Mouse (Mus musculus) CH12.LX (cell line): ENCODE data around the gene Ebi3. TPM values are rescaled to one million over a fixed set of nuclear protein-coding genes. Genes with fewer than 3 reads are reported as not detected.

Experiments
- DNase-seq: peaks from one replicate; pipeline ENCODE4 v3.0.0-alpha.2; 2013; ENCODE audit errors: extremely low read depth
- H3K27ac ChIP-seq: 2 replicates; pipeline ENCODE4 v1.5.1; 2012; ENCODE audit warnings: low read depth, mild to moderate bottlenecking, control low read depth, moderate library complexity; ENCODE audit not compliant: insufficient read depth
- H3K27me3 ChIP-seq: replicated peaks from 2 replicates; pipeline ENCODE3; 2012; ENCODE audit warnings: inconsistent platforms
- H3K36me3 ChIP-seq, 2 experiments: replicated peaks in 1 of 2; 2 replicates each; pipeline versions ENCODE3 to v1.6.1; 2012; ENCODE audit warnings: inconsistent platforms in 1 of 2, low read length in 1 of 2, mild to moderate bottlenecking in 1 of 2, mixed read lengths in 1 of 2, moderate library complexity in 1 of 2; ENCODE audit not compliant: control insufficient read depth in 1 of 2, insufficient read depth in 1 of 2
- H3K4me1 ChIP-seq, 2 experiments: 2 replicates each; pipeline ENCODE4 v1.6.1; 2012; ENCODE audit warnings: inconsistent platforms in 1 of 2, moderate library complexity in 1 of 2; ENCODE audit not compliant: insufficient read depth in 2 of 2, control insufficient read depth in 1 of 2
- H3K4me2 ChIP-seq: 2 replicates; pipeline ENCODE4 v1.6.1; 2012; ENCODE audit warnings: low read depth, mild to moderate bottlenecking, control low read depth; ENCODE audit not compliant: poor library complexity, insufficient read depth, severe bottlenecking
- H3K4me3 ChIP-seq, 3 experiments: fragments of 150-350 bp in 1 of 3; sonication (generic) in 1 of 3; replicated peaks in 1 of 3; 2 replicates each; pipeline versions ENCODE3 to v1.5.1; 2011 to 2012; ENCODE audit warnings: low read depth in 2 of 3, low read length in 2 of 3, mild to moderate bottlenecking in 2 of 3, moderate library complexity in 2 of 3, control low read depth in 1 of 3, improper control_type of control experiment in 1 of 3, inconsistent platforms in 1 of 3, mixed read lengths in 1 of 3; ENCODE audit not compliant: poor library complexity in 1 of 3
- H3K79me2 ChIP-seq: replicated peaks from 2 replicates; pipeline ENCODE4 v1.6.1; 2012; ENCODE audit warnings: mild to moderate bottlenecking, moderate library complexity; ENCODE audit not compliant: control insufficient read depth, poor library complexity, insufficient read depth, severe bottlenecking; ENCODE audit errors: extremely low read depth
- H3K9ac ChIP-seq: 2 replicates; pipeline ENCODE4 v1.6.1; 2012; ENCODE audit warnings: low read depth, mild to moderate bottlenecking, control low read depth, moderate library complexity; ENCODE audit not compliant: insufficient read depth
- H3K9me3 ChIP-seq: replicated peaks from 2 replicates; pipeline ENCODE3; 2012; ENCODE audit warnings: low read length, inconsistent platforms, mixed read lengths
- BHLHE40 ChIP-seq: IDR thresholded peaks from 2 replicates; pipeline ENCODE4 v1.6.1; 2011; ENCODE audit warnings: mild to moderate bottlenecking, low read depth, low read length, improper control_type of control experiment
- CHD1 ChIP-seq: IDR thresholded peaks from 2 replicates; pipeline ENCODE4 v1.6.1; 2012; ENCODE audit warnings: low read depth, low read length, improper control_type of control experiment, inconsistent platforms
- CHD2 ChIP-seq: IDR thresholded peaks from 2 replicates; pipeline ENCODE4 v1.6.1; 2011; ENCODE audit warnings: low read length, improper control_type of control experiment
- CTCF ChIP-seq, 2 experiments: IDR thresholded peaks in 1 of 2; conservative IDR thresholded peaks in 1 of 2; 2 replicates each; pipeline ENCODE4 v1.5.1; 2011 to 2012; ENCODE audit warnings: low read depth in 2 of 2, low read length in 2 of 2, improper control_type of control experiment in 1 of 2, inconsistent platforms in 1 of 2, mild to moderate bottlenecking in 1 of 2, moderate library complexity in 1 of 2
- E2F4 ChIP-seq: IDR thresholded peaks from 2 replicates; pipeline ENCODE4 v1.6.1; 2011; ENCODE audit warnings: low read depth, low read length, improper control_type of control experiment; ENCODE audit not compliant: insufficient replicate concordance
- ETS1 ChIP-seq: conservative IDR thresholded peaks from 2 replicates; pipeline ENCODE4 v1.6.1; 2012; ENCODE audit warnings: low read depth, mild to moderate bottlenecking, inconsistent platforms, low read length, improper control_type of control experiment, moderate library complexity
- GABPA ChIP-seq: IDR thresholded peaks from 2 replicates; pipeline ENCODE4 v1.6.1; 2012; ENCODE audit warnings: low read depth, low read length, improper control_type of control experiment, inconsistent platforms; ENCODE audit not compliant: insufficient replicate concordance
- HCFC1 ChIP-seq: IDR thresholded peaks from 2 replicates; pipeline ENCODE4 v1.6.1; 2012; ENCODE audit warnings: low read depth, mild to moderate bottlenecking, inconsistent platforms, low read length, improper control_type of control experiment
- IRF4 ChIP-seq: IDR thresholded peaks from 2 replicates; pipeline ENCODE4 v1.6.1; 2014; ENCODE audit warnings: low read depth, mild to moderate bottlenecking, inconsistent platforms, low read length, improper control_type of control experiment
- JUND ChIP-seq: conservative IDR thresholded peaks from 2 replicates; pipeline ENCODE4 v1.6.1; 2011; ENCODE audit warnings: low read depth, low read length, improper control_type of control experiment
- KAT2A ChIP-seq: IDR thresholded peaks from 2 replicates; pipeline ENCODE4 v1.6.1; 2012; ENCODE audit warnings: low read length, improper control_type of control experiment, inconsistent platforms; ENCODE audit not compliant: insufficient replicate concordance
- MAFK ChIP-seq: IDR thresholded peaks from 2 replicates; pipeline ENCODE4 v1.6.1; 2011; ENCODE audit warnings: low read length, improper control_type of control experiment; ENCODE audit not compliant: insufficient replicate concordance
- MAX ChIP-seq: IDR thresholded peaks from 2 replicates; pipeline ENCODE4 v1.6.1; 2011; ENCODE audit warnings: low read length, improper control_type of control experiment
- MAZ ChIP-seq: IDR thresholded peaks from 2 replicates; pipeline ENCODE4 v1.6.1; 2012; ENCODE audit warnings: low read depth, mild to moderate bottlenecking, inconsistent platforms, low read length, improper control_type of control experiment, moderate library complexity
- MEF2A ChIP-seq: IDR thresholded peaks from 2 replicates; pipeline ENCODE4 v1.6.1; 2014; ENCODE audit warnings: low read depth, mild to moderate bottlenecking, inconsistent platforms, low read length, improper control_type of control experiment, borderline replicate concordance
- MXI1 ChIP-seq: IDR thresholded peaks from 2 replicates; pipeline ENCODE4 v1.6.1; 2011; ENCODE audit warnings: mild to moderate bottlenecking, low read depth, low read length, improper control_type of control experiment
- MYC ChIP-seq: IDR thresholded peaks from 2 replicates; pipeline ENCODE4 v1.6.1; 2011; ENCODE audit warnings: low read depth, mild to moderate bottlenecking, improper control_type of control experiment, low read length
- NELFE ChIP-seq: IDR thresholded peaks from 2 replicates; pipeline ENCODE4 v1.6.1; 2011; ENCODE audit warnings: low read depth, low read length, improper control_type of control experiment
- NRF1 ChIP-seq: IDR thresholded peaks from 2 replicates; pipeline ENCODE4 v1.6.1; 2014; ENCODE audit warnings: low read depth, mild to moderate bottlenecking, inconsistent platforms, low read length, improper control_type of control experiment, moderate library complexity
- PAX5 ChIP-seq: IDR thresholded peaks from 2 replicates; pipeline ENCODE4 v1.6.1; 2012; ENCODE audit warnings: low read length, inconsistent platforms, mixed read lengths
- POLR2A ChIP-seq: IDR thresholded peaks from 2 replicates; pipeline ENCODE4 v1.6.1; 2011; ENCODE audit warnings: low read depth, mild to moderate bottlenecking, improper control_type of control experiment, low read length
- POLR2AphosphoS2 ChIP-seq: IDR thresholded peaks from 2 replicates; pipeline ENCODE4 v1.6.1; 2011; ENCODE audit warnings: low read depth, low read length, improper control_type of control experiment
- RAD21 ChIP-seq: IDR thresholded peaks from 2 replicates; pipeline ENCODE4 v1.6.1; 2011; ENCODE audit warnings: low read depth, mild to moderate bottlenecking, low read length, improper control_type of control experiment, moderate library complexity
- RCOR1 ChIP-seq: conservative IDR thresholded peaks from 2 replicates; pipeline ENCODE4 v1.6.1; 2012; ENCODE audit warnings: low read depth, mild to moderate bottlenecking, inconsistent platforms, low read length, improper control_type of control experiment
- SIN3A ChIP-seq: IDR thresholded peaks from 2 replicates; pipeline ENCODE4 v1.6.1; 2012; ENCODE audit warnings: low read length, improper control_type of control experiment, inconsistent platforms
- SMC3 ChIP-seq: IDR thresholded peaks from 2 replicates; pipeline ENCODE4 v1.6.1; 2011; ENCODE audit warnings: low read depth, low read length, improper control_type of control experiment
- TCF12 ChIP-seq: IDR thresholded peaks from 2 replicates; pipeline ENCODE4 v1.6.1; 2014; ENCODE audit warnings: low read depth, mild to moderate bottlenecking, inconsistent platforms, low read length, improper control_type of control experiment
- UBTF ChIP-seq: IDR thresholded peaks from 2 replicates; pipeline ENCODE4 v1.6.1; 2012; ENCODE audit warnings: low read depth, mild to moderate bottlenecking, inconsistent platforms, low read length, improper control_type of control experiment, moderate library complexity
- USF1 ChIP-seq: IDR thresholded peaks from 2 replicates; pipeline ENCODE4 v1.6.1; 2014; ENCODE audit warnings: low read depth, mild to moderate bottlenecking, inconsistent platforms, low read length, improper control_type of control experiment
- ZC3H11A ChIP-seq: IDR thresholded peaks from 2 replicates; pipeline ENCODE4 v1.6.1; 2012; ENCODE audit warnings: low read depth, mild to moderate bottlenecking, inconsistent platforms, low read length, improper control_type of control experiment
- ZNF384 ChIP-seq: IDR thresholded peaks from 2 replicates; pipeline ENCODE4 v1.6.1; 2012; ENCODE audit warnings: low read depth, low read length, improper control_type of control experiment, inconsistent platforms
- dilution Hi-C: fragments of 300-500 bp; cut with MboI; formaldehyde crosslinking; loops from 2 replicates; pipeline ENCODE4 v1.14.3; 2020; ENCODE audit warnings: low sequenced_read_pairs; ENCODE audit not compliant: extremely low pct_unique_long_range_greater_than_20kb, extremely low pct_ligation_motif_present
- in situ Hi-C: fragments of 300-500 bp; cut with MboI; formaldehyde crosslinking; loops from 3 replicates; pipeline ENCODE4 v1.14.3; 2019; ENCODE audit warnings: low sequenced_read_pairs, low pct_ligation_motif_present, low pct_unique_long_range_greater_than_20kb, mixed read lengths
- polyA plus RNA-seq: library from polyadenylated mRNA; unstranded; fragments of >175 nt; gene quantifications from 2 replicates; pipeline ENCODE4 v1.2.1, GENCODE M21; 2012; ENCODE audit warnings: low read depth; ENCODE audit not compliant: insufficient read length
- total RNA-seq, 2 experiments: library from RNA; depleted of rRNA; stranded (reverse); fragments of 300-350 nt in 1 of 2; fragments of >200 nt in 1 of 2; gene quantifications; 2 replicates each; pipeline ENCODE4 v1.2.3; 2012 to 2014

The Ebi3 gene
- total and polyA plus RNA-seq, 3 experiments = 60.3 to 207 (median 105) TPM

GRCm38 (mm10) chr17:55953751-55954150, 1.3 kb downstream of the Ebi3 start:
- Histone ChIP-seq H3K36me3 (peaks cover 28 to 37% of the 10 kb centered on the region in 2 experiments), H3K27ac (peak overlapping the region; percentile 76), H3K4me2 (peak overlapping the region; percentile 81), H3K4me3 (peak overlapping the region; percentile 68 to 75 (median 72)), H3K79me2 (peaks cover 32% of the 10 kb centered on the region), H3K4me1 (peaks cover 30 to 62% of the 10 kb centered on the region in 2 experiments), H3K9me3 (no peaks in the 10 kb centered on the region), H3K27me3 (no peaks in the 10 kb centered on the region), H3K9ac (peak overlapping the region; percentile 69)
- dilution Hi-C loops (no loop called here), in situ Hi-C loops (loop anchor here (10.0 kb wide), 1 partner anchor 59 kb away; the partner anchor contains the start of gene Zfp959)
- TF ChIP-seq CHD1 (no peak), PAX5 (no peak), MYC (no peak), MAX (no peak), CHD2 (no peak), MAZ (no peak), JUND (no peak), NRF1 (no peak)
- DNase-seq = no peak

- Histone ChIP-seq H3K4me3 (peak overlapping the region; percentile 68 to 75 (median 72)), H3K4me2 (peak overlapping the region; percentile 81), H3K9ac (peak overlapping the region; percentile 69), H3K79me2 (peaks cover 32% of the 10 kb centered on the region), H3K27me3 (no peaks in the 10 kb centered on the region), H3K36me3 (peaks cover 28 to 37% of the 10 kb centered on the region in 2 experiments), H3K27ac (peak overlapping the region; percentile 76), H3K9me3 (no peaks in the 10 kb centered on the region), H3K4me1 (peaks cover 30 to 60% of the 10 kb centered on the region in 2 experiments)
- dilution Hi-C loops (no loop called here), in situ Hi-C loops (loop anchor here (10.0 kb wide), 1 partner anchor 59 kb away; the partner anchor contains the start of gene Zfp959)
- DNase-seq = peak; percentile 50
- TF ChIP-seq NELFE = peak; percentile 51
- no peak for TF ChIP-seq POLR2AphosphoS2
- TF ChIP-seq NRF1 = no peak
- TF ChIP-seq UBTF = peak; percentile 88; the same call in 1 of the 2 replicates
- peak; percentile 48 for TF ChIP-seq MXI1
- no peak for TF ChIP-seq ZNF384
- no peak for TF ChIP-seq ZC3H11A
- no peak for TF ChIP-seq E2F4
- 0 out of 2 replicates have a peak, but pooled peaks have one; percentile 31 for TF ChIP-seq IRF4
- TF ChIP-seq MAFK = no peak
- peak; percentile 57; the same call in 1 of the 2 replicates for TF ChIP-seq TCF12
- TF ChIP-seq USF1 = no peak
- TF ChIP-seq HCFC1 = no peak
- no peak for TF ChIP-seq ETS1
- peak; percentile 29 for TF ChIP-seq SMC3
- peak; percentile 72 for TF ChIP-seq POLR2A
- TF ChIP-seq SIN3A = no peak; the same call in 1 of the 2 replicates
- peak in 1 of 2 experiments; percentile 46; a peak in 2 of 4 replicates for TF ChIP-seq CTCF (conservative IDR thresholded peaks at IDR 0.05 in 1 of 2, IDR thresholded peaks at IDR 0.05 in 1 of 2; ENCODE audit: low read depth in 2 of 2, low read length in 2 of 2)
- TF ChIP-seq RCOR1 = no peak
- TF ChIP-seq PAX5 = no peak
- 0 out of 2 replicates have a peak, but pooled peaks have one; percentile 26 for TF ChIP-seq MYC
- no peak for TF ChIP-seq KAT2A
- no peak for TF ChIP-seq BHLHE40
- TF ChIP-seq MAZ = no peak; the same call in none of the 2 replicates
- TF ChIP-seq RAD21 = peak; percentile 30
- no peak for TF ChIP-seq CHD2
- no peak for TF ChIP-seq GABPA
- TF ChIP-seq MAX = peak; percentile 53; the same call in 1 of the 2 replicates
- TF ChIP-seq MEF2A = peak; percentile 32; the same call in 1 of the 2 replicates
These were observed 1.8 kb downstream of the Ebi3 start for GRCm38 (mm10) chr17:55954229-55954628.
